Mouse (Mus musculus): ENCODE results near the gene Gpatch11.
"Not testable (repeated sequence)": the region's sequence is repeated elsewhere in the genome, so short reads cannot be mapped to it uniquely, and the experiment has no call there.

Gpatch11 gene

DNA sequence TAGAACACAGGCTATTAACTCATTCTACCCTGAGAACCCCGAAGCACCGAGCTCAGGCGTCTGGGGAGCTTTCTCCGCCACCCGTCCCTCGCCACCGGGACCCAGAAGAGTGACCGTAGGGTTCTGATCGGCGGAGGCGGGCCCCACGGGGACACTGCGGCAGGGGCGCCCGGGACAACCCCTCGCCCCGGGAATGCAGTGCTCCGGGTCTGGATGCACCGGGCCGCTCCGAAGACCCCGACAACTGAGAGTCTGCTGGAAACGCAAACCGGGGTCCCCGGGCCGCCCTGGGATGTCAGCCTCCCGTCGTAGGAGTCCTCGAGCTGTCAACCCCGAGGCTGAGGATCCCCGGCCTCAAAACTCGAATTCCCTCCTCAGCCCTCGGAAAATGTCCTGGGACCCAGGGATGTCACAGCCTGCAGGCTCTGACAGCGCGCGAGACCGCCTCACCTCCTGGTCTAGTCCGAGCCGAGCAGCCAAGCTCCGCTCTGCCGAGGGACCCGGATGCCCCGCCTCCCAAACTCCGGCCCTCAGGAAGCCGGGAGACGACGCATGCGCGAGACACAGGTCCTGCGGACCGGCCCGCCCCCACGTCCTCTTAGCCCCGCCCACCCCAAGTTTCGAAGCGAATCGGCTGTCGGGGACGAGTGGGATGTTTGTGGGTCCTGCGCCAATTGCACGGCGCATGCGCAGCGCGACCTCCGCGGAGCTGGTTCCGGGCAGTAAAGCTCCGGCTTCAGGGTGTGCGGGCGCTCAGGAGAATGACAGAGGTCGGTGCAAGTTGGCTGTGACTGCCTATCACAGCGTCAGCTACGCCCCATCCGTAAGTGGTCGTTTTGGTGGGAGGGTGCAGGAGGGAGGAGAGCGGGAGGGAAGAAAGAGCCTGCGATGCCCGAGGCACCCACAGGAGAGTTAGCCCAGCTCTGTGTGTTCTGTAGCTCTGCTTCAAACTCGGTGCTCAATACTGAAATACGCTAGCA, at the start of gene Gpatch11, which contains the start of gene Heatr5b:
Gene Gpatch11 (plus strand): TSS at position 712 of the 980 bp plus-strand sequence.
Gene Heatr5b (minus strand): TSS at position 509 of the 980 bp plus-strand sequence.
- DNase-seq (ENCODE audit: low read depth, low spot score): peak; percentile 98

DNA sequence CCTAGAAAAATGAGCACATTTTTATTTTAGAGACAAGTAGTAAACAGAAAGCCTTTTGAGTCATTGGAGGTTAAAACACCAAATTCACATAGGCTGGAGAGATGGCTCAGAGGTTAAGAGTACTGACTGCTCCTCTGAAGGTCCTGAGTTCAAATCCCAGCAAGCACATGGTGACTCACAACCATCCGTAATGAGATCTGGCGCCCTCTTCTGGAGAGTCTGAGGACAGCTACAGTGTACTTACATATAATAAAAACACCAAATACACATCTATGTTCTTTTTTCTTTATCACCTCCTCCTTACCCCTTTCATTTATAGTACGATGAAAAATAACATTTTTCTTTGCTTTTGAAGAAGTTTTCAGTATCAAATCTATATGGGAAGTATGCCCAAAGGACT, 47.1 kb upstream of the Gpatch11 start:
- DNase-seq (ENCODE audit: low read depth, low spot score): not testable (repeated sequence)

GRCm38 (mm10) chr17:78791068-78791689, 44.2 kb upstream of the Gpatch11 start:
- DNase-seq (ENCODE audit: low read depth, low spot score): no peak

DNA sequence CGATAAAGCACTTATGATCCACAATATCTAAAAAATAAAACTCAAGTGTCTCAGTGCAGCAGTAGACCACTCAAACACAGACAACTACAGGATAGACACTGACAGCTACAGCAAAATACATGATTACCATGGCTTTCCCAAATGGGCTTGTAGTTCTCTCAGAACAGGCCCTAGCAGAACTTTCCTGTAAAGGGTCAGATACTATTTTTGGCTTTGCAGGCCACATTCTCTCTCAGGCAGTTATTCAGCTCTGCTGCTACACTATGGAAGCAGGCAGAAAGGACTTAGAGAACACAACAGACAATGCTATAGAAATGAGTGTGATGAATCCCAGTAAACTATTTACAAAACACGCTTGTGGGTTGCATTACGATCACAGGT, 43.7 kb upstream of the Gpatch11 start:
- no peak for DNase-seq (ENCODE audit: low read depth, low spot score)

- DNase-seq (ENCODE audit: low read depth, low spot score): no peak
Observed at GRCm38 (mm10) chr17:78792122-78792521, 43.2 kb upstream of the Gpatch11 start.

DNA sequence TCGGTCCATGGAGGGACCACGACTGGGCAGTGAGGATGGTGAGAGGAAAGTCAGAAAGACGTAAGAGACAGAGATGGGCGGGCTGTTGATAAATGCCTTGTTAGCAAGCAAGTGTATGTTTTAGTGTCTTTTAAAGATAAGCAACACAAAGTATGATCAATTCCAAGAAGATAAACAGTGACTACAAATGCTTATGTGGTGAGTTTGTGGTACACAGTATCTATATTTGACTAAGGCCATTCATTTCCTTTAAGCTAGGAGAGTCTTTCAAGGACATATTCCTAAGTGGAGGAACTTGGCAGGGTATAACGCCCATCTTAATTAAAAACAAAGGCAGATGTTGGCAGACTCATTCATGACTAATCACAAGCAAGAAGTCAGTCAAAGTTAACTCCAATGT, 41.0 kb upstream of the Gpatch11 start:
- no peak for DNase-seq (ENCODE audit: low read depth, low spot score)

DNA sequence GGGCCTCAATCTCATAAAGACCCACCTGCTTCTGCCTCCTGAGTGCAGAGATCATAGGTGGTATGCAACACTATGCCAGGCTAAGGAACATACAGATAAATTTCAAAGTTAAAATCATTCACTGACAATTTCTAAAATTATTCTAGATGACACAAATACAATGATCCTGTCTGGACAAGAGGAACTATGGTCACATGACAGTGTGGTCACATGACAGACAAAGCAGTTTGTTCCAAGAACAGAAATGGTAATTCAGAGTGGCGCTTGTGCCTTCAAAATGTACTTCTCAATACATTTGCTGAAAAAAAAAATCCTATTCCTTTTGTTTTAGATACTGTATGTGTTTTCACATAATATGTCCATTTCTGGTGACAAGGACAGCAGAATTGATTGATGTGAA, 38.1 kb upstream of the Gpatch11 start:
- no peak for DNase-seq (ENCODE audit: low read depth, low spot score)

GRCm38 (mm10) chr17:78809019-78809418, 26.3 kb upstream of the Gpatch11 start:
- DNase-seq (ENCODE audit: low read depth, low spot score): peak; percentile 7

DNA sequence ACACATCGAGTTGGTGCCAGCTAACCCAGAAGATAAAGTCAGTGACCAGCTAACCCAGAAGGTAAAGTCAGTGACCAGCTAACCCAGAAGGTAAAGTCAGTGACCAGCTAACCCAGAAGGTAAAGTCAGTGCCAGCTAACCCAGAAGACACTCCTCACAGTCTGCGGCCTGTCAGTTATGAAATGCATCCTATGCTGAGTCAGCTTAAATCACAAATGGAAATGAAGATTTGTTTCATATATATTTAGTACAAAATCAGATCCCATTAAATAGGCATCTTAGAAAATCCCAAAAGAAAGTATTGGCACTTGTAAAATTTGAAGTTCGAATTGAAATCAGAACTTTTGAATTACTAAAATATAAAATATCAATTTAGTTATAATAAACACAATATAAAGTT, 25.8 kb upstream of the Gpatch11 start:
- DNase-seq (ENCODE audit: low read depth, low spot score): no peak

GRCm38 (mm10) chr17:78824346-78824745, 11.0 kb upstream of the Gpatch11 start:
- no peak for DNase-seq (ENCODE audit: low read depth, low spot score)

GRCm38 (mm10) chr17:78836056-78836455, 689 bp downstream of the Gpatch11 start:
- DNase-seq (ENCODE audit: low read depth, low spot score): no peak

DNA sequence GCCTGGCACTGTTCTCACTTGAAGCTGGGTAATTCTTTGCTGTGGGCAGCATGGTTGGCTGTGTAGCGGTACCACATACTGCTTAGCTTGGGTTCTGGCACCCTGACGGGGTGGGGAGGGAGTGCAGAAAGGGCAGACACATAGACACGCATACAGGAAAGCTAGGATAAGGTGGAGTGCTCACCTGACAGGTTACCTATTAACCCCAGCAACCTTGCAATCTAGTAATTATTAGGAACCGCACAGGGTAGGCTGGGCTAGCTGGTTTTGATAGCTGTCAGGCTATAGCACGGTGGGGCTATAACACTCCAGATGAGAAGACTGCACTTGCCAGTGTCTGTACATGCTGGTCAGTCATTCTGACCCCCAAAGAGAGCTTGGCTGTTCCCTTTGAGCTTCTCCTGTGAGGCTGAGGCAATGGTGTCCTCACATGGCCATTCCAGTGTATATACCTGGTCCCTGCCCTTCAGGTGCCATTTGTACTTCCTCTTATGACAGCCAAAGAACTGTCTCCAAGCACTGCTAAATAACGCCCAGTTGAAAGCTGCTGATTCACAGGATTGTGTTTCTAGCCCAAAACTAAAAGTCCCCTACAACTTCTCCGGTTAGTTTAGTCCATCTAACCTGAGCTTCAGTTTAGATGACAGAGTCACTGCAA, 7.0 kb downstream of the Gpatch11 start:
- no peak for DNase-seq (ENCODE audit: low read depth, low spot score)

DNA sequence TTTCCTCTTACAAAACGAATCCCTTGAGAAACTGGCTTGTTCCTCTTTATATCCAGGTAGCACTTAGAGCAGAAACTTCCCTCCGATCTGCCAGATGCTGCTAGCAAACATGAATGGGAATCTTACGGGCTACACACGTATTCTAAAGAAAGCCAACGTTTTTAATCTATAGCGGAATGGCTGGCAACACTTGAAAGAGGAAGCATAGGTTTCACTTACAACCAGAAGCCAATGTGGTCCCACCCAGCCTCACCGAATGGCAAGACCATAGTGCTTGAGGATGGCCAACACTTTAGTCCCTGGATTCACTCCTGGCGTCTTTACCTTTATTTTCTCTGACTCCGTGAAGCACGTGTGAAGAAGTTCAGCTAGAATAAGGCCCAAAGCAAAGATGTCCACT, 20.9 kb downstream of the Gpatch11 start:
- DNase-seq (ENCODE audit: low read depth, low spot score): no peak

- DNase-seq (ENCODE audit: low read depth, low spot score): no peak
Observed at GRCm38 (mm10) chr17:78873886-78874285, 38.5 kb downstream of the Gpatch11 start.

- no peak for DNase-seq (ENCODE audit: low read depth, low spot score)
Observed at GRCm38 (mm10) chr17:78881878-78882304, 46.5 kb downstream of the Gpatch11 start.

GRCm38 (mm10) chr17:78882401-78883112, 47.2 kb downstream of the Gpatch11 start, which contains the start of gene Eif2ak2:
Eif2ak2 (minus strand) TSS chr17:78882573.
- DNase-seq (ENCODE audit: low read depth, low spot score): peak; percentile 68

GRCm38 (mm10) chr17:78883291-78883690, 47.9 kb downstream of the Gpatch11 start:
- DNase-seq (ENCODE audit: low read depth, low spot score): no peak

DNA sequence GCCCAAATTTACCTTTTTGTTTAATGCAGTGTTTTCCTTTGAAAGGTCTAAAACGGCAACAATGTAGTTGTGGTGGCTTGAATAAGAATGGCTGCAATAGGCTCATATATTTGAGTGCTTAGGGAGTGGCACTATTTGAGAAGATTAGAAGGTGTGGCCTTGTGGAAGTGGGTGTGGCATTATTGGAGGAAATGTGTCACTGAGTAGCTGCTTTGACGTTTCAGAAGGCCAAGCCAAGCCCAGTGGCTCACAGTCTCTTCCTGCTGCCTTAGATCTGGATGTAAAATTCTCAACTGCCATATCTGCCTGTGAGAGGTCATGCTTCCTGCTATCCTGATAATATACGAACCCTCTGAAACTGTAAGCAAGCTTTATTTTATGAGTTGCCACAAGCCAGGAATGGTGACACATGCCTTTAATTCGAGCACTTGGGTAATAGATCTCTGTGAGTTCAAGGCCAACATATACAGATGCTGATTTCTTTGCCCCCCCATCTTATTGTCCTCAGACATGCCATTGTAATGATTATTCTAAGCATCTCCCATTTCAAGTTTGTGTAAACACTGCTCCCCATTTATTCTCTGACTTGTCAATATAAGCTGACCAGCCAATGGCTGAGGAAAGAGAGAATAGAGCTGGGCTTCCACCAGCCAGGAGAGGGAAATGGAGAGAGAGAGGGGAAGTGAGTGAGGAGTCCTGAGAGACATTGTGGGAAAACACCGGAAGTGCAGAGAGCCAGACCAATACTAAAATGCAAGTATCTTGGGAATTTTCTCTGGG, 50.1 kb downstream of the Gpatch11 start:
- no peak for DNase-seq (ENCODE audit: low read depth, low spot score)

- DNase-seq (ENCODE audit: low read depth, low spot score): no peak
Observed at GRCm38 (mm10) chr17:78888554-78888953, 53.2 kb downstream of the Gpatch11 start.

- DNase-seq (ENCODE audit: low read depth, low spot score): no peak
Observed at GRCm38 (mm10) chr17:78889184-78889583, 53.8 kb downstream of the Gpatch11 start.

- no peak for DNase-seq (ENCODE audit: low read depth, low spot score)
Observed at GRCm38 (mm10) chr17:78891020-78891419, 55.7 kb downstream of the Gpatch11 start.
